Mouse (Mus musculus): Measurements from ENCODE around the gene Cd109.

DNA sequence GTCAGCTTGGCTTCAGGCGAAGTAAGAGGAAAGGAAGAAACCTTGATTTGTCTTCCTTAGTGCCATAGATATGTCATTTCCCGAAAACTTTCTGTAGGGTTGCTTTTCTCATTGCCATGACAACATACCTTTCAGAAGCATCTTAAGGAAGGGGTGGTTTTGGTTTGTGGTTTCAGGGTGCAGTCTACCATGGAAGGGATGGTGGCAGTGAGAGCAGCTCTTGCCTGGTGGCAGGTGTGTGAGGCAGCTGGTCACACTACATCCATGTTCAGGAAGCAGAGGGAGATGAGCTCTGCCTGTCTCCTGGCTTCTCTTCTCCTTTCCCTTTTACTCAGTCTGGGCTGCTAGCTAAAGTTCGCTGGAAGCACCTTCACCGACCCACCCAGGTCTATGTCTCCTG, 26.0 kb downstream of the Cd109 start:
- TF ChIP-seq CTCF (IDR thresholded peaks at IDR 0.05; ENCODE audit: borderline replicate concordance, control insufficient read depth, extremely low read depth, insufficient read depth, low read length, poor library complexity): no peak
- TF ChIP-seq POLR2A (IDR thresholded peaks at IDR 0.05; ENCODE audit: control insufficient read depth, extremely low read depth, insufficient read depth, low read length, poor library complexity): no peak

Measured in thymus, adult 2 months (tissue).